Comparison of ENCODE assay signal across 11 mouse cellular contexts in the genomic region with DNA sequence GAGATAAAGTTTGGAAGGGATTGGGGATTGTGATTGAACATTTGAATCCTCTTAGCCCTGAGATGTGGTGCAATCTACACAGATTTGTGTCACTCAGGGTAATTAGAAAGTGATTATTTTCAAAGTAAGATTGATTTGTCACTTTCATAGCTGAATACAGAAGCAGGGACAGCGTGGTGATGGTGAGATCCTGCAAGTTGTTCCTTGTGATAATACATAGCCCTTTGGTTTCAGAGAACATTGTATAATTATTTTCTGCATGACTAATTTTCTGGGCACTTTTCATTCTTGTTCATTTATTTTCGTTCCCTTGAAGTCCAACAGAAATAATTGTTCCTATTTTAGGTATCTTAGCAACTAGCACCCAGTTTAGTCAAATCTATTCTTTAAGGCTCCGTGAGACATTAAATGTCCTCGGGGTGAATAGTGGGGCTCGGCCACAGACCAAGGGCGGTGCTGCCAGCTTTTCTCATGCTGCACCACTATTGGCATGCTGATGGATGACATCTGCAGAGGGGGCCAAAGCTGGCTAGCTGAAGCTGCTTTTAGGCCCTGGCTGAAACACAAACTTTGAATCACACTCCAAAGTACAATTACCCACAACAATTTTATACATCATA.
A peak's percentile ranks its signal among the peaks of the same experiment; 100 is the strongest.
DNase-seq lines count a peak whose midpoint lies in the region; ATAC-seq lines count a peak whose summit lies in the region.
"Had no signal": no experiment of that assay in that cellular context is flagged by ENCODE, and none has a peak within 500 bp of the region (broad histone marks: within the 10 kb centered on the region; RNA-seq: fewer than 3 reads in every experiment).

No protein-coding gene starts in this region.

- WGBS in hindbrain, embryonic 12.5 days = 31% methylated on average over 6 of the region's 6 CpGs

- H3K36me3 ChIP-seq in hindbrain, embryonic 12.5 days = no peaks in the 10 kb centered on the region

- DNase-seq in frontal cortex, postnatal 25 days (ENCODE audit: low spot score in 2 of 2) = no peak
- DNase-seq in left cerebral cortex, adult 8-10 months (ENCODE audit: low spot score in 2 of 2) = peak; percentile 12 to 23
- DNase-seq in right cerebral cortex, postnatal 10 days (ENCODE audit: low spot score in 2 of 2) = peak; percentile 62 to 72
- no peak for DNase-seq in heart, postnatal 10 days
- no peak for DNase-seq in urinary bladder, postnatal 4 days (ENCODE audit: low spot score in 2 of 2)
- DNase-seq in gastrocnemius, postnatal 14 days = no peak
- DNase-seq: B cell, adult 2 months; kidney, postnatal 25 days; lung, adult 18-20 months had no signal

- no peak overlapping the region for H3K4me3 ChIP-seq in hindbrain, embryonic 12.5 days

- H3K4me1 ChIP-seq in hindbrain, embryonic 12.5 days = peaks cover 7% of the 10 kb centered on the region

- no peaks in the 10 kb centered on the region for H3K27me3 ChIP-seq in hindbrain, embryonic 12.5 days

- H3K27ac ChIP-seq in hindbrain, embryonic 12.5 days = no peak overlapping the region

- H3K4me2 ChIP-seq in hindbrain, embryonic 12.5 days (replicated peaks) = no peak overlapping the region

- ATAC-seq in frontal cortex, adult (ENCODE audit: low TSS enrichment) = peak; percentile 65
- peak; percentile 63 for ATAC-seq in hindbrain, embryonic 12.5 days (ENCODE audit: low FRiP score)

- H3K9ac ChIP-seq in hindbrain, embryonic 12.5 days = no peak overlapping the region

- intact Hi-C loops in heart, postnatal 10 days (cut with DNase I) = no loop called here
- intact Hi-C loops in gastrocnemius, postnatal 14 days (cut with DNase I; ENCODE audit: low total_unique reads) = no loop called here

- H3K9me3 ChIP-seq in hindbrain, embryonic 12.5 days (replicated peaks) = no peaks in the 10 kb centered on the region

Comparison
In these comparisons a context has a peak if more than half of its experiments do, and no peak if none do; other contexts are left out.
1. DNase-seq: peak in left cerebral cortex, adult 8-10 months (2 of 2) and right cerebral cortex, postnatal 10 days (2 of 2); none in frontal cortex, postnatal 25 days (0 of 2), heart, postnatal 10 days (0 of 2), urinary bladder, postnatal 4 days (0 of 2) and gastrocnemius, postnatal 14 days (single experiment).